Mouse (Mus musculus) olfactory bulb, adult 2 months (tissue): ENCODE measurements at regions not wholly inside any gene's neighbourhood (a gene's known extent, or its start where the extent isn't known, plus 50 kb on each side); places are given as distances from the start of the nearest gene placed in this dataset.

ENCODE experiments used
- CTCF ChIP-seq: fragments of 200-500 bp; IDR thresholded peaks from 2 replicates; pipeline ENCODE4 v1.5.1; 2012; ENCODE audit warnings: low read depth, mild to moderate bottlenecking, low read length, moderate library complexity; ENCODE audit not compliant: insufficient read depth
- POLR2A ChIP-seq: fragments of 200-500 bp; IDR thresholded peaks from 2 replicates; pipeline ENCODE4 v1.6.1; 2012; ENCODE audit warnings: mild to moderate bottlenecking, low read depth, low read length, moderate library complexity; ENCODE audit not compliant: insufficient read depth

- TF ChIP-seq POLR2A (no peak), CTCF (no peak)
Measured at GRCm38 (mm10) chr9:120676301-120676700, 105.1 kb downstream of the Rpl14 start.
